Mouse (Mus musculus) kidney, postnatal 0 days (tissue): ENCODE results near the gene Krt9. TPM values are rescaled to one million over a fixed set of nuclear protein-coding genes. Genes with fewer than 3 reads are reported as not detected.

Experiments
- ATAC-seq: fragments of 200-750 bp; cut with Nextera tagmentation; replicated peaks from 2 replicates; pipeline ENCODE4 v1.8.0; 2017; ENCODE audit warnings: low read depth, moderate number of reproducible peaks, moderate TSS enrichment, moderate library complexity; ENCODE audit not compliant: low FRiP score
- DNase-seq: peaks from one replicate; pipeline ENCODE4 v3.0.0-alpha.2; 2016; ENCODE audit warnings: low spot score
- H3K27ac ChIP-seq: fragments of 300-500 bp; sonication (generic); 2 replicates; pipeline ENCODE4 v1.5.1; 2014; ENCODE audit warnings: mild to moderate bottlenecking
- H3K27me3 ChIP-seq: fragments of 300-500 bp; sonication (generic); 2 replicates; pipeline ENCODE4 v1.6.1; 2014; ENCODE audit warnings: low read length, mixed read lengths; ENCODE audit not compliant: insufficient read depth
- H3K36me3 ChIP-seq: fragments of 300-500 bp; sonication (generic); 2 replicates; pipeline ENCODE4 v1.6.1; 2014; ENCODE audit warnings: low read length, mixed read lengths; ENCODE audit not compliant: insufficient read depth
- H3K4me1 ChIP-seq: fragments of 300-500 bp; sonication (generic); replicated peaks from 2 replicates; pipeline ENCODE4 v1.6.1; 2014; ENCODE audit warnings: antibody characterized with exemption, low read length, mixed read lengths; ENCODE audit not compliant: insufficient read depth
- H3K4me2 ChIP-seq: fragments of 300-500 bp; sonication (generic); 2 replicates; pipeline ENCODE4 v1.6.1; 2014; ENCODE audit warnings: mild to moderate bottlenecking, low read length, moderate library complexity, mixed read lengths
- H3K4me3 ChIP-seq: fragments of 300-500 bp; sonication (generic); replicated peaks from 2 replicates; pipeline ENCODE4 v1.5.1; 2014; ENCODE audit warnings: low read depth, low read length
- H3K9ac ChIP-seq: fragments of 300-500 bp; sonication (generic); 2 replicates; pipeline ENCODE4 v1.6.1; 2014; ENCODE audit warnings: low read depth, low read length
- H3K9me3 ChIP-seq: fragments of 300-500 bp; sonication (generic); replicated peaks from 2 replicates; pipeline ENCODE4 v1.6.1; 2016; ENCODE audit warnings: low read length, inconsistent platforms, mixed read lengths
- CTCF ChIP-seq: IDR thresholded peaks from 2 replicates; pipeline ENCODE4 v1.5.1; 2016; ENCODE audit warnings: antibody characterized with exemption, low read depth, mild to moderate bottlenecking, moderate library complexity
- WGBS: fragments of 180-500 bp; shearing (Covaris S2); extraction: QIAGEN DNeasy Blood & Tissue Kit; methylation state at CpG from one replicate; pipeline ENCODE4 v1.1.7; 2014; 5-methylcytosine and 5-hydroxymethylcytosine counted together
- polyA plus RNA-seq: library from polyadenylated mRNA; unstranded; fragments of >200 nt; fragmentation: Nextera tagmentation; extraction: Ambion mirVana; gene quantifications from 2 replicates; pipeline ENCODE4 v1.2.1, GENCODE M21; 2015

Gene Krt9
- polyA plus RNA-seq, 1 experiment from 2014 or later, result not detected

- TF ChIP-seq CTCF, result no peak
- Histone ChIP-seq H3K4me2 (no peak overlapping the region), H3K9ac (no peak overlapping the region), H3K36me3 (no peaks in the 10 kb centered on the region), H3K4me3 (no peak overlapping the region), H3K9me3 (no peaks in the 10 kb centered on the region), H3K4me1 (no peaks in the 10 kb centered on the region), H3K27ac (no peak overlapping the region), H3K27me3 (no peaks in the 10 kb centered on the region)
- ATAC-seq, result no peak
- DNase-seq, result no peak
- 83% methylated on average over 4 of the region's 4 CpGs for WGBS
These were observed 9.9 kb upstream of the Krt9 start for GRCm38 (mm10) chr11:100202906-100203305.

- H3K36me3 ChIP-seq, result no peaks in the 10 kb centered on the region
- peak; percentile 58 for TF ChIP-seq CTCF
- DNase-seq, result peak; percentile 18
These were observed 7.2 kb upstream of the Krt9 start for GRCm38 (mm10) chr11:100200104-100200820.

GRCm38 (mm10) chr11:100198666-100199065, 5.6 kb upstream of the Krt9 start:
- DNase-seq (no peak), ATAC-seq (no peak)
- Histone ChIP-seq H3K4me2 (no peak overlapping the region), H3K27ac (no peak overlapping the region), H3K9ac (no peak overlapping the region), H3K36me3 (no peaks in the 10 kb centered on the region), H3K4me3 (no peak overlapping the region), H3K27me3 (no peaks in the 10 kb centered on the region), H3K4me1 (no peaks in the 10 kb centered on the region), H3K9me3 (no peaks in the 10 kb centered on the region)
- WGBS, result 72% methylated on average over 4 of the region's 4 CpGs
- no peak for TF ChIP-seq CTCF

More at GRCm38 (mm10) chr11:100200104-100200820, 7.2 kb upstream of the Krt9 start:
- Histone ChIP-seq H3K9ac (no peak overlapping the region), H3K4me3 (no peak overlapping the region), H3K4me1 (no peaks in the 10 kb centered on the region), H3K27me3 (no peaks in the 10 kb centered on the region), H3K4me2 (no peak overlapping the region), H3K27ac (no peak overlapping the region), H3K9me3 (no peaks in the 10 kb centered on the region)
- WGBS, result 47% methylated on average over 8 of the region's 8 CpGs
- no peak for ATAC-seq

GRCm38 (mm10) chr11:100191820-100192219, 1.2 kb downstream of the Krt9 start:
- no peaks in the 10 kb centered on the region for H3K4me1 ChIP-seq

GRCm38 (mm10) chr11:100186736-100187135, 6.3 kb downstream of the Krt9 start:
- TF ChIP-seq CTCF, result no peak
- no peak for DNase-seq
- Histone ChIP-seq H3K36me3 (no peaks in the 10 kb centered on the region), H3K27ac (no peak overlapping the region), H3K9ac (no peak overlapping the region), H3K4me3 (no peak overlapping the region), H3K27me3 (no peaks in the 10 kb centered on the region), H3K9me3 (no peaks in the 10 kb centered on the region), H3K4me2 (no peak overlapping the region), H3K4me1 (no peaks in the 10 kb centered on the region)
- no peak for ATAC-seq
- 83% methylated on average over 8 of the region's 8 CpGs for WGBS

More at GRCm38 (mm10) chr11:100191820-100192219, 1.2 kb downstream of the Krt9 start:
- Histone ChIP-seq H3K9ac (no peak overlapping the region), H3K9me3 (no peaks in the 10 kb centered on the region), H3K4me2 (no peak overlapping the region), H3K36me3 (no peaks in the 10 kb centered on the region), H3K4me3 (no peak overlapping the region), H3K27me3 (no peaks in the 10 kb centered on the region), H3K27ac (no peak overlapping the region)
- 87% methylated on average over 3 of the region's 3 CpGs for WGBS
- TF ChIP-seq CTCF, result no peak
- no peak for DNase-seq
- ATAC-seq, result no peak

GRCm38 (mm10) chr11:100181725-100182124, 11.3 kb downstream of the Krt9 start:
- Histone ChIP-seq H3K27ac (no peak overlapping the region), H3K27me3 (no peaks in the 10 kb centered on the region), H3K9ac (no peak overlapping the region), H3K9me3 (no peaks in the 10 kb centered on the region), H3K36me3 (no peaks in the 10 kb centered on the region), H3K4me3 (no peak overlapping the region), H3K4me2 (no peak overlapping the region), H3K4me1 (no peaks in the 10 kb centered on the region)
- TF ChIP-seq CTCF, result no peak
- ATAC-seq, result no peak
- WGBS, result 55% methylated on average over 7 of the region's 7 CpGs
- no peak for DNase-seq
